Mouse (Mus musculus) megakaryocyte-erythroid progenitor cell, adult 5 weeks (primary cell): ENCODE measurements around the gene 4933405L10Rik. TPM values are rescaled to one million over a fixed set of nuclear protein-coding genes. Genes with fewer than 3 reads are reported as not detected.

Experiments
- polyA plus RNA-seq: library from polyadenylated mRNA; stranded (reverse); fragments of >175 nt; gene quantifications from 2 replicates; pipeline ENCODE4 v1.2.3, GENCODE M21; 2012

4933405L10Rik gene
- polyA plus RNA-seq, result not detected in 2 replicates

GRCm38 (mm10) chr8:105707498-105708403 lies at the start of gene 4933405L10Rik, which contains the start of gene Enkd1:
4933405L10Rik (plus strand) TSS chr8:105707655.
Enkd1 (minus strand) TSS chr8:105708210.

GRCm38 (mm10) chr8:105685796-105686308 lies 21.6 kb upstream of the 4933405L10Rik start, which contains the start of gene Carmil2:
Carmil2 (plus strand) TSS chr8:105686274.

GRCm38 (mm10) chr8:105700966-105701824 lies 6.3 kb upstream of the 4933405L10Rik start, which contains the start of the genes Acd and Pard6a:
Acd (minus strand) TSS chr8:105701102.
Pard6a (plus strand) TSS chr8:105701148.

GRCm38 (mm10) chr8:105758277-105759108 lies 51.0 kb downstream of the 4933405L10Rik start, which contains the start of gene Gfod2:
Gfod2 (minus strand) TSS chr8:105758664.

Other genes with a start within 250 kb of the 4933405L10Rik start
- 1.6 and 2.3 TPM in 2 replicates for gene Tppp3, start 236.1 kb upstream of the 4933405L10Rik start, polyA plus RNA-seq
- 15.9 and 23.7 TPM in 2 replicates for gene Zdhhc1, start 210.8 kb upstream of the 4933405L10Rik start, polyA plus RNA-seq
- gene Hsd11b2, start 188.9 kb upstream of the 4933405L10Rik start, polyA plus RNA-seq, result 0.16 TPM in 1 of 2 replicates, not detected in the other
- gene Atp6v0d1, start 141.6 kb upstream of the 4933405L10Rik start, polyA plus RNA-seq, result 44.5 and 45.7 TPM in 2 replicates
- 65.4 and 94.6 TPM in 2 replicates for gene Ripor1, start 102.4 kb upstream of the 4933405L10Rik start, polyA plus RNA-seq
- 179 and 218 TPM in 2 replicates for gene Ctcf, start 71.1 kb upstream of the 4933405L10Rik start, polyA plus RNA-seq
- gene Agrp, start 70.3 kb upstream of the 4933405L10Rik start, polyA plus RNA-seq, result 0.11 TPM in 1 of 2 replicates, not detected in the other
- 61.0 and 111 TPM in 2 replicates for gene Carmil2, start 21.4 kb upstream of the 4933405L10Rik start, polyA plus RNA-seq
- gene Acd, start 6.6 kb upstream of the 4933405L10Rik start, polyA plus RNA-seq, result 54.3 and 56.0 TPM in 2 replicates
- gene Pard6a, start 6.5 kb upstream of the 4933405L10Rik start, polyA plus RNA-seq, result 4.3 and 6.8 TPM in 2 replicates
- 52.5 and 60.2 TPM in 2 replicates for gene Enkd1, start 555 bp downstream of the 4933405L10Rik start, polyA plus RNA-seq
- gene Gfod2, start 51.0 kb downstream of the 4933405L10Rik start, polyA plus RNA-seq, result 4.4 and 5.4 TPM in 2 replicates
- 18.8 and 21.4 TPM in 2 replicates for gene Ranbp10, start 119.7 kb downstream of the 4933405L10Rik start, polyA plus RNA-seq
- not detected in 2 replicates for gene Tsnaxip1, start 120.1 kb downstream of the 4933405L10Rik start, polyA plus RNA-seq
- gene Cenpt, start 145.6 kb downstream of the 4933405L10Rik start, polyA plus RNA-seq, result 19.2 and 20.7 TPM in 2 replicates
- 26.9 and 29.1 TPM in 2 replicates for gene Thap11, start 147.5 kb downstream of the 4933405L10Rik start, polyA plus RNA-seq
- gene Nutf2, start 152.9 kb downstream of the 4933405L10Rik start, polyA plus RNA-seq, result 152 and 172 TPM in 2 replicates
- gene Edc4, start 173.2 kb downstream of the 4933405L10Rik start, polyA plus RNA-seq, result 20.8 and 31.4 TPM in 2 replicates
- gene Nrn1l, start 185.9 kb downstream of the 4933405L10Rik start, polyA plus RNA-seq, result 1.1 and 2.7 TPM in 2 replicates
- 11.2 and 12.3 TPM in 2 replicates for gene Pskh1, start 192.8 kb downstream of the 4933405L10Rik start, polyA plus RNA-seq
- gene Ctrl, start 226.2 kb downstream of the 4933405L10Rik start, polyA plus RNA-seq, result 0.23 and 0.56 TPM in 2 replicates
- gene Psmb10, start 230.8 kb downstream of the 4933405L10Rik start, polyA plus RNA-seq, result 590 and 652 TPM in 2 replicates
- 0.78 and 0.79 TPM in 2 replicates for gene Lcat, start 235.7 kb downstream of the 4933405L10Rik start, polyA plus RNA-seq